Mouse (Mus musculus) heart, postnatal 25 days (tissue): ENCODE results near the gene Psapl1. TPM values are rescaled to one million over a fixed set of nuclear protein-coding genes. Genes with fewer than 3 reads are reported as not detected.

Experiments
- DNase-seq: peaks from one replicate; pipeline ENCODE4 v3.0.0; 2022; ENCODE audit warnings: low spot score
- intact Hi-C: fragments of 180-260 bp; cut with DNase I; formaldehyde crosslinking; loops from one replicate; pipeline ENCODE4 v1.15.1; 2025
- total RNA-seq, 2 experiments: library from RNA; stranded (reverse); gene quantifications; 2 replicates each; pipeline ENCODE4 v1.2.3; 2021

Gene Psapl1
- not detected for total RNA-seq

GRCm38 (mm10) chr5:36203916-36204315 is at the start of gene Psapl1:
Psapl1 (plus strand) TSS chr5:36204021.
- intact Hi-C loops, result no loop called here
- no peak for DNase-seq

GRCm38 (mm10) chr5:36154879-36155485 is 48.8 kb upstream of the Psapl1 start:
- DNase-seq, result no peak
- intact Hi-C loops, result no loop called here

GRCm38 (mm10) chr5:36165424-36166302 is 38.2 kb upstream of the Psapl1 start:
- intact Hi-C loops, result no loop called here
- no peak for DNase-seq

- intact Hi-C loops, result no loop called here
- no peak for DNase-seq
Observed at GRCm38 (mm10) chr5:36166346-36167013, 37.3 kb upstream of the Psapl1 start.

- intact Hi-C loops, result no loop called here
- DNase-seq, result peak; percentile 4
Observed at GRCm38 (mm10) chr5:36168963-36169650, 34.7 kb upstream of the Psapl1 start.

GRCm38 (mm10) chr5:36174569-36175115 is 29.2 kb upstream of the Psapl1 start:
- no peak for DNase-seq
- intact Hi-C loops, result no loop called here

- DNase-seq, result no peak
Observed at GRCm38 (mm10) chr5:36176409-36176808, 27.4 kb upstream of the Psapl1 start.

GRCm38 (mm10) chr5:36176873-36177272 is 26.9 kb upstream of the Psapl1 start:
- intact Hi-C loops, result no loop called here
- DNase-seq, result no peak

More at GRCm38 (mm10) chr5:36176409-36176808, 27.4 kb upstream of the Psapl1 start:
- intact Hi-C loops, result no loop called here

GRCm38 (mm10) chr5:36178215-36178614 is 25.6 kb upstream of the Psapl1 start:
- intact Hi-C loops, result no loop called here
- no peak for DNase-seq

GRCm38 (mm10) chr5:36178785-36179184 is 25.0 kb upstream of the Psapl1 start:
- DNase-seq, result no peak
- intact Hi-C loops, result no loop called here

- no peak for DNase-seq
- intact Hi-C loops, result no loop called here
Observed at GRCm38 (mm10) chr5:36179708-36180107, 24.1 kb upstream of the Psapl1 start.

- intact Hi-C loops, result no loop called here
- no peak for DNase-seq
Observed at GRCm38 (mm10) chr5:36182326-36182725, 21.5 kb upstream of the Psapl1 start.

- no peak for DNase-seq
- intact Hi-C loops, result no loop called here
Observed at GRCm38 (mm10) chr5:36186294-36187053, 17.3 kb upstream of the Psapl1 start.

- intact Hi-C loops, result no loop called here
- DNase-seq, result no peak
Observed at GRCm38 (mm10) chr5:36188310-36188709, 15.5 kb upstream of the Psapl1 start.

GRCm38 (mm10) chr5:36191285-36191684 is 12.5 kb upstream of the Psapl1 start:
- intact Hi-C loops, result no loop called here
- DNase-seq, result no peak

- no peak for DNase-seq
- intact Hi-C loops, result no loop called here
Observed at GRCm38 (mm10) chr5:36191876-36192275, 11.9 kb upstream of the Psapl1 start.

GRCm38 (mm10) chr5:36192677-36193076 is 11.1 kb upstream of the Psapl1 start:
- no peak for DNase-seq
- intact Hi-C loops, result no loop called here

GRCm38 (mm10) chr5:36194631-36195030 is 9.2 kb upstream of the Psapl1 start:
- intact Hi-C loops, result no loop called here
- no peak for DNase-seq

- intact Hi-C loops, result no loop called here
- no peak for DNase-seq
Observed at GRCm38 (mm10) chr5:36195436-36195835, 8.4 kb upstream of the Psapl1 start.
